Mouse (Mus musculus) stomach, embryonic 16.5 days (tissue): ENCODE results near the gene Spag16. TPM values are rescaled to one million over a fixed set of nuclear protein-coding genes. Genes with fewer than 3 reads are reported as not detected.

Experiments used
- ATAC-seq: fragments of 200-750 bp; cut with Nextera tagmentation; 2 replicates; pipeline ENCODE4 v1.8.0; 2017; ENCODE audit warnings: moderate number of reproducible peaks, moderate TSS enrichment; ENCODE audit not compliant: insufficient read depth, low FRiP score
- H3K27ac ChIP-seq: fragments of 300-500 bp; sonication (generic); 2 replicates; pipeline ENCODE4 v1.5.1; 2014; ENCODE audit warnings: low read length
- H3K27me3 ChIP-seq: fragments of 300-500 bp; sonication (generic); 2 replicates; pipeline ENCODE4 v1.6.1; 2014; ENCODE audit warnings: low read length, control low read depth, mixed read lengths; ENCODE audit not compliant: control insufficient read depth, insufficient read depth
- H3K36me3 ChIP-seq: fragments of 300-500 bp; sonication (generic); 2 replicates; pipeline ENCODE4 v1.6.1; 2014; ENCODE audit warnings: low read length; ENCODE audit not compliant: control insufficient read depth, insufficient read depth
- H3K4me1 ChIP-seq: fragments of 300-500 bp; sonication (generic); 2 replicates; pipeline ENCODE4 v1.6.1; 2014; ENCODE audit warnings: low read length, control low read depth, mixed read lengths; ENCODE audit not compliant: control insufficient read depth, insufficient read depth
- H3K4me2 ChIP-seq: fragments of 300-500 bp; sonication (generic); 2 replicates; pipeline ENCODE4 v1.6.1; 2014; ENCODE audit warnings: low read depth, low read length, mixed read lengths
- H3K4me3 ChIP-seq: fragments of 300-500 bp; sonication (generic); replicated peaks from 2 replicates; pipeline ENCODE4 v1.5.1; 2014; ENCODE audit warnings: mild to moderate bottlenecking, low read length
- H3K9ac ChIP-seq: fragments of 300-500 bp; sonication (generic); 2 replicates; pipeline ENCODE4 v1.6.1; 2014; ENCODE audit warnings: low read length
- H3K9me3 ChIP-seq: fragments of 300-500 bp; sonication (generic); replicated peaks from 2 replicates; pipeline ENCODE4 v1.6.1; 2016; ENCODE audit warnings: low read length, control low read depth; ENCODE audit not compliant: control insufficient read depth
- WGBS: fragments of 180-500 bp; shearing (Covaris S2); extraction: QIAGEN DNeasy Blood & Tissue Kit; methylation state at CpG from one replicate; pipeline ENCODE4 v1.1.7; 2014; 5-methylcytosine and 5-hydroxymethylcytosine counted together
- polyA plus RNA-seq: library from polyadenylated mRNA; unstranded; fragments of >200 nt; fragmentation: Nextera tagmentation; extraction: Ambion mirVana; gene quantifications from 2 replicates; pipeline ENCODE4 v1.2.1, GENCODE M21; 2015

Gene Spag16
- polyA plus RNA-seq, 1 experiment from 2014 or later = 0.04 TPM

- no peaks in the 10 kb centered on the region for H3K36me3 ChIP-seq
- no peak overlapping the region for H3K4me3 ChIP-seq
- H3K4me1 ChIP-seq = no peaks in the 10 kb centered on the region
- no peaks in the 10 kb centered on the region for H3K27me3 ChIP-seq
- H3K9me3 ChIP-seq = no peaks in the 10 kb centered on the region
- 70% methylated on average over 4 of the region's 4 CpGs for WGBS
- H3K9ac ChIP-seq = no peak overlapping the region
- no peak for ATAC-seq
- no peak overlapping the region for H3K27ac ChIP-seq
- H3K4me2 ChIP-seq = no peak overlapping the region
These were observed 494.2 kb downstream of the Spag16 start for GRCm38 (mm10) chr1:70320951-70321350.

GRCm38 (mm10) chr1:70346179-70346578 lies 519.4 kb downstream of the Spag16 start:
- no peak overlapping the region for H3K4me3 ChIP-seq
- no peak for ATAC-seq
- H3K9ac ChIP-seq = no peak overlapping the region
- WGBS = 77% methylated on average over 2 of the region's 2 CpGs
- no peak overlapping the region for H3K4me2 ChIP-seq
- H3K27me3 ChIP-seq = no peaks in the 10 kb centered on the region
- H3K36me3 ChIP-seq = no peaks in the 10 kb centered on the region
- no peaks in the 10 kb centered on the region for H3K4me1 ChIP-seq
- H3K27ac ChIP-seq = no peak overlapping the region
- no peaks in the 10 kb centered on the region for H3K9me3 ChIP-seq

GRCm38 (mm10) chr1:70351371-70351770 lies 524.6 kb downstream of the Spag16 start:
- no peak overlapping the region for H3K4me3 ChIP-seq
- no peak for ATAC-seq
- H3K4me2 ChIP-seq = no peak overlapping the region
- no peak overlapping the region for H3K9ac ChIP-seq
- H3K27me3 ChIP-seq = no peaks in the 10 kb centered on the region
- H3K9me3 ChIP-seq = no peaks in the 10 kb centered on the region
- WGBS = 70% methylated on average over 3 of the region's 3 CpGs
- H3K36me3 ChIP-seq = no peaks in the 10 kb centered on the region
- H3K27ac ChIP-seq = no peak overlapping the region
- H3K4me1 ChIP-seq = no peaks in the 10 kb centered on the region

GRCm38 (mm10) chr1:70354014-70354413 lies 527.2 kb downstream of the Spag16 start:
- no peak overlapping the region for H3K4me2 ChIP-seq
- H3K4me3 ChIP-seq = no peak overlapping the region
- no peak overlapping the region for H3K27ac ChIP-seq
- no peaks in the 10 kb centered on the region for H3K4me1 ChIP-seq
- no peaks in the 10 kb centered on the region for H3K9me3 ChIP-seq
- H3K27me3 ChIP-seq = no peaks in the 10 kb centered on the region
- ATAC-seq = no peak
- H3K36me3 ChIP-seq = no peaks in the 10 kb centered on the region
- no peak overlapping the region for H3K9ac ChIP-seq

- Histone ChIP-seq H3K9me3 (no peaks in the 10 kb centered on the region), H3K36me3 (no peaks in the 10 kb centered on the region), H3K27ac (no peak overlapping the region), H3K27me3 (no peaks in the 10 kb centered on the region), H3K9ac (no peak overlapping the region), H3K4me1 (no peaks in the 10 kb centered on the region), H3K4me3 (no peak overlapping the region), H3K4me2 (no peak overlapping the region)
- WGBS = 59% methylated on average over 4 of the region's 4 CpGs
- ATAC-seq = no peak
These were observed 545.0 kb downstream of the Spag16 start for GRCm38 (mm10) chr1:70371721-70372120.

GRCm38 (mm10) chr1:70380096-70380495 lies 553.3 kb downstream of the Spag16 start:
- no peaks in the 10 kb centered on the region for H3K36me3 ChIP-seq
- H3K27ac ChIP-seq = no peak overlapping the region
- no peaks in the 10 kb centered on the region for H3K9me3 ChIP-seq
- WGBS = 87% methylated on average over 7 of the region's 7 CpGs
- H3K4me1 ChIP-seq = no peaks in the 10 kb centered on the region
- H3K4me3 ChIP-seq = no peak overlapping the region
- no peak for ATAC-seq
- H3K27me3 ChIP-seq = no peaks in the 10 kb centered on the region
- no peak overlapping the region for H3K9ac ChIP-seq
- no peak overlapping the region for H3K4me2 ChIP-seq

- Histone ChIP-seq H3K27me3 (no peaks in the 10 kb centered on the region), H3K4me3 (no peak overlapping the region), H3K9ac (no peak overlapping the region), H3K9me3 (no peaks in the 10 kb centered on the region), H3K4me1 (no peaks in the 10 kb centered on the region), H3K4me2 (no peak overlapping the region), H3K36me3 (no peaks in the 10 kb centered on the region), H3K27ac (no peak overlapping the region)
- ATAC-seq = no peak
- WGBS = 72% methylated on average over 9 of the region's 9 CpGs
These were observed 615.7 kb downstream of the Spag16 start for GRCm38 (mm10) chr1:70442209-70443080.

- ATAC-seq = no peak
- WGBS = 70% methylated on average over 1 of the region's 1 CpGs
These were observed 653.1 kb downstream of the Spag16 start for GRCm38 (mm10) chr1:70479864-70480263.

GRCm38 (mm10) chr1:70518918-70519317 lies 692.1 kb downstream of the Spag16 start:
- H3K27ac ChIP-seq = no peak overlapping the region
- no peak overlapping the region for H3K9ac ChIP-seq
- no peaks in the 10 kb centered on the region for H3K27me3 ChIP-seq
- H3K4me2 ChIP-seq = no peak overlapping the region
- H3K4me1 ChIP-seq = no peaks in the 10 kb centered on the region
- no peaks in the 10 kb centered on the region for H3K36me3 ChIP-seq
- H3K9me3 ChIP-seq = 0 out of 2 replicates have a peak, but pooled peaks cover 3% of the 10 kb centered on the region
- H3K4me3 ChIP-seq = no peak overlapping the region
- ATAC-seq = no peak

More at GRCm38 (mm10) chr1:70479864-70480263, 653.1 kb downstream of the Spag16 start:
- no peaks in the 10 kb centered on the region for H3K9me3 ChIP-seq
- no peak overlapping the region for H3K4me3 ChIP-seq
- no peaks in the 10 kb centered on the region for H3K4me1 ChIP-seq
- no peak overlapping the region for H3K27ac ChIP-seq
- no peak overlapping the region for H3K4me2 ChIP-seq
- H3K9ac ChIP-seq = no peak overlapping the region
- no peaks in the 10 kb centered on the region for H3K27me3 ChIP-seq
- no peaks in the 10 kb centered on the region for H3K36me3 ChIP-seq
